Mouse (Mus musculus): ENCODE measurements at regions not wholly inside any gene's neighbourhood (a gene's known extent, or its start where the extent isn't known, plus 50 kb on each side); places are given as distances from the start of the nearest gene placed in this dataset.

DNA sequence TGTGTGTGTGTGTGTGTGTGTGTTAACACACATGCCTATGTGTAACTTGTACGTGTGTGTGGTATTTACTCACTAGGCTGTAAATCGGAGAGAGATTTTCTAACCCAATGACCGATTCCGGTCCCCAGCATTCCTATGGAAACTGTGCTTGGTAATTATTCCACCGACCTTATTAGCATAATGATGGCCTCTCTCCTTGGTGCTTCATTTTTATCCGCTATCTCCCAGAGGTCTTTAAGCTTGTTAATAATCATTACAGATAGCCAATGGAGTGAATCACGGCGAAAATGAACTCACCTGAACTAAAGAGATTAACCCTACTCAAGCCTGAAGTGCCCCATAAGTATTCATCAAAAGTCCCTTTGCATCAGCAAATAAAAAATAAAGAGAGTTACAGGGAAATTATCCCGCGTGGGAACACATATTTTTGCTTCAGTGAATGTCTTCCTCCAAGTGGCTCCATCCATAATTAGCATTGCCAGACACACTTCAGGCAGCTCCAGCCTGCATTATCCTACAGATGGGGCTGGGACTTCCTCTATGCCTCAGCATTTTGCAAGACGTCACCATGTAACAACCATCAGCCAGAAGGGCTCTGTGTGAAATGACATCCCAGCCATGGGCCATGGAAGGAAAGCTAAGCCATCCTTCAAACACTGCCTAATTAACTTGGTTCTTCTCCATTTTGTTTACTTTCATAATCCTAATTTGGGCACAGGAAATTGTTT is 219.2 kb upstream of the Irx2 start:
- H3K4me1 ChIP-seq (ENCODE audit: control insufficient read depth in 2 of 2, insufficient read depth in 2 of 2, low read length in 2 of 2, poor library complexity in 1 of 2), result no peaks in the 10 kb centered on the region
- no peak overlapping the region for H3K4me3 ChIP-seq (ENCODE audit: insufficient read depth in 1 of 2, low read depth in 1 of 2, low read length in 2 of 2, poor library complexity in 1 of 2, severe bottlenecking in 1 of 2)
- H3K9ac ChIP-seq (ENCODE audit: insufficient read depth, low read depth, low read length, poor library complexity, severe bottlenecking), result no peak overlapping the region
- no peaks in the 10 kb centered on the region for H3K9me3 ChIP-seq (ENCODE audit: control insufficient read depth, insufficient read depth, low read depth, low read length)
- TF ChIP-seq CHD2 (IDR thresholded peaks at IDR 0.05; ENCODE audit: low read depth, low read length) (no peak), MAFK (IDR thresholded peaks at IDR 0.05; ENCODE audit: insufficient read depth, low read depth, low read length) (no peak), ZC3H11A (IDR thresholded peaks at IDR 0.05; ENCODE audit: borderline replicate concordance, low read depth, low read length) (no peak), HCFC1 (IDR thresholded peaks at IDR 0.05; ENCODE audit: borderline replicate concordance, insufficient read depth, low read length) (no peak), ZNF384 (IDR thresholded peaks at IDR 0.05; ENCODE audit: low read depth, low read length) (no peak)
- H3K36me3 ChIP-seq (ENCODE audit: control insufficient read depth, insufficient read depth, low read length, poor library complexity, severe bottlenecking), result no peaks in the 10 kb centered on the region
- H3K27ac ChIP-seq (ENCODE audit: insufficient read depth, low read depth, low read length, poor library complexity, severe bottlenecking), result no peak overlapping the region
- DNase-seq (ENCODE audit: low read depth, low spot score), result no peak
- in situ Hi-C loops (cut with MboI; ENCODE audit: low sequenced_read_pairs in 2 of 2, unreplicated experiment in 2 of 2), result no loop called here

GRCm38 (mm10) chr13:72412656-72413055 is 216.0 kb upstream of the Irx2 start:
- no peak for TF ChIP-seq CHD2 (IDR thresholded peaks at IDR 0.05; ENCODE audit: low read depth, low read length)
- H3K9ac ChIP-seq (ENCODE audit: insufficient read depth, low read depth, low read length, poor library complexity, severe bottlenecking), result no peak overlapping the region
- no peak overlapping the region for H3K4me3 ChIP-seq (ENCODE audit: insufficient read depth in 1 of 2, low read depth in 1 of 2, low read length in 2 of 2, poor library complexity in 1 of 2, severe bottlenecking in 1 of 2)
- H3K9me3 ChIP-seq (ENCODE audit: control insufficient read depth, insufficient read depth, low read depth, low read length), result no peaks in the 10 kb centered on the region
- no peak for DNase-seq (ENCODE audit: low read depth, low spot score)
- in situ Hi-C loops (cut with MboI; ENCODE audit: low sequenced_read_pairs in 2 of 2, unreplicated experiment in 2 of 2), result no loop called here
- H3K27ac ChIP-seq (ENCODE audit: insufficient read depth, low read depth, low read length, poor library complexity, severe bottlenecking), result no peak overlapping the region
- H3K4me1 ChIP-seq (ENCODE audit: control insufficient read depth in 2 of 2, insufficient read depth in 2 of 2, low read length in 2 of 2, poor library complexity in 1 of 2), result no peaks in the 10 kb centered on the region
- no peaks in the 10 kb centered on the region for H3K36me3 ChIP-seq (ENCODE audit: control insufficient read depth, insufficient read depth, low read length, poor library complexity, severe bottlenecking)

GRCm38 (mm10) chr13:72416981-72417380 is 211.6 kb upstream of the Irx2 start:
- Histone ChIP-seq H3K9ac (ENCODE audit: insufficient read depth, low read depth, low read length, poor library complexity, severe bottlenecking) (no peak overlapping the region), H3K4me1 (ENCODE audit: control insufficient read depth in 2 of 2, insufficient read depth in 2 of 2, low read length in 2 of 2, poor library complexity in 1 of 2) (no peaks in the 10 kb centered on the region), H3K36me3 (ENCODE audit: control insufficient read depth, insufficient read depth, low read length, poor library complexity, severe bottlenecking) (no peaks in the 10 kb centered on the region), H3K27ac (ENCODE audit: insufficient read depth, low read depth, low read length, poor library complexity, severe bottlenecking) (no peak overlapping the region), H3K4me3 (ENCODE audit: insufficient read depth in 1 of 2, low read depth in 1 of 2, low read length in 2 of 2, poor library complexity in 1 of 2, severe bottlenecking in 1 of 2) (no peak overlapping the region), H3K9me3 (ENCODE audit: control insufficient read depth, insufficient read depth, low read depth, low read length) (no peaks in the 10 kb centered on the region)
- no peak for DNase-seq (ENCODE audit: low read depth, low spot score)
- in situ Hi-C loops (cut with MboI; ENCODE audit: low sequenced_read_pairs in 2 of 2, unreplicated experiment in 2 of 2), result no loop called here
- no peak for TF ChIP-seq MAFK (IDR thresholded peaks at IDR 0.05; ENCODE audit: insufficient read depth, low read depth, low read length)
- no peak for TF ChIP-seq HCFC1 (IDR thresholded peaks at IDR 0.05; ENCODE audit: borderline replicate concordance, insufficient read depth, low read length)
- TF ChIP-seq CHD2 (IDR thresholded peaks at IDR 0.05; ENCODE audit: low read depth, low read length), result no peak
- no peak for TF ChIP-seq ZC3H11A (IDR thresholded peaks at IDR 0.05; ENCODE audit: borderline replicate concordance, low read depth, low read length)
- no peak for TF ChIP-seq ZNF384 (IDR thresholded peaks at IDR 0.05; ENCODE audit: low read depth, low read length)

GRCm38 (mm10) chr13:72417816-72418215 is 210.8 kb upstream of the Irx2 start:
- in situ Hi-C loops (cut with MboI; ENCODE audit: low sequenced_read_pairs in 2 of 2, unreplicated experiment in 2 of 2), result no loop called here
- Histone ChIP-seq H3K4me1 (ENCODE audit: control insufficient read depth in 2 of 2, insufficient read depth in 2 of 2, low read length in 2 of 2, poor library complexity in 1 of 2) (no peaks in the 10 kb centered on the region), H3K4me3 (ENCODE audit: insufficient read depth in 1 of 2, low read depth in 1 of 2, low read length in 2 of 2, poor library complexity in 1 of 2, severe bottlenecking in 1 of 2) (no peak overlapping the region), H3K9ac (ENCODE audit: insufficient read depth, low read depth, low read length, poor library complexity, severe bottlenecking) (no peak overlapping the region), H3K36me3 (ENCODE audit: control insufficient read depth, insufficient read depth, low read length, poor library complexity, severe bottlenecking) (no peaks in the 10 kb centered on the region), H3K9me3 (ENCODE audit: control insufficient read depth, insufficient read depth, low read depth, low read length) (no peaks in the 10 kb centered on the region), H3K27ac (ENCODE audit: insufficient read depth, low read depth, low read length, poor library complexity, severe bottlenecking) (no peak overlapping the region)
- no peak for TF ChIP-seq ZC3H11A (IDR thresholded peaks at IDR 0.05; ENCODE audit: borderline replicate concordance, low read depth, low read length)
- no peak for TF ChIP-seq MAFK (IDR thresholded peaks at IDR 0.05; ENCODE audit: insufficient read depth, low read depth, low read length)
- no peak for TF ChIP-seq CHD2 (IDR thresholded peaks at IDR 0.05; ENCODE audit: low read depth, low read length)
- TF ChIP-seq HCFC1 (IDR thresholded peaks at IDR 0.05; ENCODE audit: borderline replicate concordance, insufficient read depth, low read length), result no peak
- no peak for TF ChIP-seq ZNF384 (IDR thresholded peaks at IDR 0.05; ENCODE audit: low read depth, low read length)
- DNase-seq (ENCODE audit: low read depth, low spot score), result no peak

DNA sequence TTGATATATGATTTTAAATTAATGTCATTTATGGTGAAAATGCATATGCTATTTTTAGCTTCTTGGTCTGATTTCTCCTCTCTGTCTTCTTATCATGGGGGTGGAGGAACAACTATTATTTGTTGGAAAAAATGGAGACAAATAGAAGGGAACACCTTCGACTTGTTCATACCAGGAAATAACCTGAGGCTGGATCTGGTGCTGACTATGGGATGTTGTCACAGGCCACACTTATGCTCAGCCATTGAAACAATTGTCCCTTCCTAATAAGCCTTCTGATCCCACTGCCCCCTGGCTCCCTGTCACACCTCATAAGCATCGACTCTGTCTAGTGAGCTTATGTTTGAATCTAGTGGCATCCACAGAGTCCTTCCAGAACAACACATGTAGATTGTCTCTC is 210.3 kb upstream of the Irx2 start:
- in situ Hi-C loops (cut with MboI; ENCODE audit: low sequenced_read_pairs in 2 of 2, unreplicated experiment in 2 of 2), result no loop called here
- Histone ChIP-seq H3K9ac (ENCODE audit: insufficient read depth, low read depth, low read length, poor library complexity, severe bottlenecking) (no peak overlapping the region), H3K27ac (ENCODE audit: insufficient read depth, low read depth, low read length, poor library complexity, severe bottlenecking) (no peak overlapping the region), H3K4me3 (ENCODE audit: insufficient read depth in 1 of 2, low read depth in 1 of 2, low read length in 2 of 2, poor library complexity in 1 of 2, severe bottlenecking in 1 of 2) (no peak overlapping the region), H3K36me3 (ENCODE audit: control insufficient read depth, insufficient read depth, low read length, poor library complexity, severe bottlenecking) (no peaks in the 10 kb centered on the region), H3K9me3 (ENCODE audit: control insufficient read depth, insufficient read depth, low read depth, low read length) (no peaks in the 10 kb centered on the region), H3K4me1 (ENCODE audit: control insufficient read depth in 2 of 2, insufficient read depth in 2 of 2, low read length in 2 of 2, poor library complexity in 1 of 2) (no peaks in the 10 kb centered on the region)
- DNase-seq (ENCODE audit: low read depth, low spot score), result no peak
- TF ChIP-seq HCFC1 (IDR thresholded peaks at IDR 0.05; ENCODE audit: borderline replicate concordance, insufficient read depth, low read length) (no peak), MAFK (IDR thresholded peaks at IDR 0.05; ENCODE audit: insufficient read depth, low read depth, low read length) (no peak), ZC3H11A (IDR thresholded peaks at IDR 0.05; ENCODE audit: borderline replicate concordance, low read depth, low read length) (no peak), CHD2 (IDR thresholded peaks at IDR 0.05; ENCODE audit: low read depth, low read length) (no peak), ZNF384 (IDR thresholded peaks at IDR 0.05; ENCODE audit: low read depth, low read length) (no peak)

Data from ES-E14 (cell line).